Mouse (Mus musculus) liver, adult 2 months (tissue): Measurements from ENCODE around the gene Etv4.

Experiments used
- CTCF ChIP-seq: fragments of 200-500 bp; IDR thresholded peaks from 2 replicates; pipeline ENCODE4 v1.5.1; 2011; ENCODE audit warnings: low read depth, low read length, control low read depth
- POLR2A ChIP-seq: fragments of 200-500 bp; IDR thresholded peaks from 2 replicates; pipeline ENCODE4 v1.6.1; 2011; ENCODE audit warnings: low read length, control low read depth; ENCODE audit not compliant: insufficient read depth; ENCODE audit errors: extremely low read depth

DNA sequence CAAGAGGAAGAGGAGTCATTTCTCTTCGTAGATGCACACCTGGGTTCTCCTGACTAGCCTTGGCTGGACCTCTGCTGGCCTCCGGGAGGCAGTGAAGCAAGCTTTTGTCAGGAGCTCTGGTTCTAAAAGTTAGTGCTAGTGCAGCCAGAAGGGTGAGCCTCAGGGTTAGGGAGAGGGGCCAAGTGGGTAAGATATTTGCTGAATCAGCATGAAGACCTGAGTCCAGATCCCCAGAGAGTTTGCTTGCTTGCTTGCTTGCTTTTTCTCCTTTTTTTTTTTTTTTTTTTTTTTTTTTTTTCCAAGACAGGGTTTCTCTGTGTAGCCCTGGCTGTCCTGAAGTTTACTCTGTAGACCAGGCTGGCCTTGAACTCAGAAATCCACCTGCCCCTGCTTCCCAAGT, 12.2 kb upstream of the Etv4 start:
- TF ChIP-seq POLR2A, result no peak
- no peak for TF ChIP-seq CTCF
